Mouse (Mus musculus): ENCODE data around the gene Txndc8. TPM values are rescaled to one million over a fixed set of nuclear protein-coding genes. Genes with fewer than 3 reads are reported as not detected.

Gene Txndc8
- polyA plus RNA-seq (2016; fragmentation: Nextera tagmentation; extraction: Ambion mirVana): not detected in 2 replicates

DNA sequence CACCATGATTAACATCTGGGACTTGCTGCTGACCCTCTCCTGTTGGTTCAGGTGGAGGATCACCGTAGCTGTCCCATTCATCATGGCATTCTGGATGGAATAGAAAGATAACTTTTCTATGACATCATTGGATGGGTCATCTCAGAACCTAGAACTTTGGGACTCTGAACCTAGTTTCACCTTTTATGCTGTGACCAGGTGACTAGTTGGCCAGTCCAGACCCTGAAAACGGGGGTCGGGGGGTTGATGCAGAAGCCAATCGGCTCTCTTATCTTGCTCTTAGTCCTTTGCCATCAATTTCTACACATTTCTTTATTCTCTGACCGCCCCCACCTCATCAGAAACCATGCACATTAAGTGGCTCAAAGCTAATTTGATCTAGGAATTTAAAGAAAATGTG is at the start of gene Txndc8:
Gene Txndc8, minus strand, starts transcription at position 101 of the 400 bp plus-strand sequence.
- Histone ChIP-seq H3K27ac (no peak within 1 kb of the TSS), H3K27me3 (replicated peaks) (no peaks in the 10 kb centered on the region), H3K4me2 (replicated peaks) (no peak within 1 kb of the TSS), H3K9ac (no peak within 1 kb of the TSS), H3K36me3 (no peaks in the 10 kb centered on the region), H3K4me1 (no peaks in the 10 kb centered on the region), H3K9me3 (no peaks in the 10 kb centered on the region), H3K4me3 (no peak within 1 kb of the TSS)
- ATAC-seq (ENCODE audit: low FRiP score, low read depth): no peak
- WGBS: 93% methylated on average over 5 of the region's 5 CpGs

- Histone ChIP-seq H3K4me3 (no peak overlapping the region), H3K27me3 (replicated peaks) (no peaks in the 10 kb centered on the region), H3K4me1 (no peaks in the 10 kb centered on the region), H3K4me2 (replicated peaks) (no peak overlapping the region), H3K36me3 (no peaks in the 10 kb centered on the region), H3K9ac (no peak overlapping the region), H3K9me3 (no peaks in the 10 kb centered on the region), H3K27ac (no peak overlapping the region)
- ATAC-seq (ENCODE audit: low FRiP score, low read depth): no peak
Observed at GRCm38 (mm10) chr4:58055653-58056052, 46.7 kb upstream of the Txndc8 start.

DNA sequence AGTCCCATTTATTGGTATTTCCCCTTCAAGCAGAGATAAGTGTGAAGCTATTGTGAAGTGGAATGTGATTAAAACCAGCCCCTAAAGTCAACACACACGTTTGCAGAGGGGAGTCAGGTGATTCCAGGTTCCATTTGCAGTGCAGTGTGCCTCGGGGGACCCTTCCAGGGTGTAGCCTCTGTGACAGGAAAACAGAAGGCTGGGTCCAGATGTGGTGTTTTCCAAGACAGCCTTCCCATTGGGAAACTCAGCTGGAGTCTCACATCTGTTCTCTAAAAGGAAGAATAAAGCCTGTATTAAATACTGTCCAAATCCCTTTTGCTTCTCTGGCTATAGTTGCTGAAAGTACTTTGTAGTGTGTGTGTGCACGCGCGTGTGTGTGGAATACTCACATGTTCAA is 45.5 kb upstream of the Txndc8 start:
- H3K4me1 ChIP-seq: no peaks in the 10 kb centered on the region
- H3K27me3 ChIP-seq (replicated peaks): no peaks in the 10 kb centered on the region
- no peak overlapping the region for H3K27ac ChIP-seq
- no peak overlapping the region for H3K4me3 ChIP-seq
- no peak for ATAC-seq (ENCODE audit: low FRiP score, low read depth)
- no peaks in the 10 kb centered on the region for H3K36me3 ChIP-seq
- WGBS: 74% methylated on average over 5 of the region's 5 CpGs
- H3K4me2 ChIP-seq (replicated peaks): no peak overlapping the region
- H3K9ac ChIP-seq: no peak overlapping the region
- no peaks in the 10 kb centered on the region for H3K9me3 ChIP-seq

- WGBS: 80% methylated on average over 8 of the region's 8 CpGs
- Histone ChIP-seq H3K9me3 (no peaks in the 10 kb centered on the region), H3K4me1 (no peaks in the 10 kb centered on the region), H3K4me2 (replicated peaks) (no peak overlapping the region), H3K9ac (no peak overlapping the region), H3K36me3 (no peaks in the 10 kb centered on the region), H3K27me3 (replicated peaks) (no peaks in the 10 kb centered on the region), H3K27ac (no peak overlapping the region), H3K4me3 (no peak overlapping the region)
- no peak for ATAC-seq (ENCODE audit: low FRiP score, low read depth)
Observed at GRCm38 (mm10) chr4:58050746-58051145, 41.8 kb upstream of the Txndc8 start.

- no peaks in the 10 kb centered on the region for H3K27me3 ChIP-seq (replicated peaks)
- no peaks in the 10 kb centered on the region for H3K9me3 ChIP-seq
- WGBS: 88% methylated on average over 8 of the region's 8 CpGs
- H3K4me1 ChIP-seq: no peaks in the 10 kb centered on the region
- no peak for ATAC-seq (ENCODE audit: low FRiP score, low read depth)
- no peak overlapping the region for H3K4me3 ChIP-seq
- H3K27ac ChIP-seq: no peak overlapping the region
- H3K4me2 ChIP-seq (replicated peaks): no peak overlapping the region
- no peak overlapping the region for H3K9ac ChIP-seq
- no peaks in the 10 kb centered on the region for H3K36me3 ChIP-seq
Observed at GRCm38 (mm10) chr4:58050276-58050675, 41.4 kb upstream of the Txndc8 start.

DNA sequence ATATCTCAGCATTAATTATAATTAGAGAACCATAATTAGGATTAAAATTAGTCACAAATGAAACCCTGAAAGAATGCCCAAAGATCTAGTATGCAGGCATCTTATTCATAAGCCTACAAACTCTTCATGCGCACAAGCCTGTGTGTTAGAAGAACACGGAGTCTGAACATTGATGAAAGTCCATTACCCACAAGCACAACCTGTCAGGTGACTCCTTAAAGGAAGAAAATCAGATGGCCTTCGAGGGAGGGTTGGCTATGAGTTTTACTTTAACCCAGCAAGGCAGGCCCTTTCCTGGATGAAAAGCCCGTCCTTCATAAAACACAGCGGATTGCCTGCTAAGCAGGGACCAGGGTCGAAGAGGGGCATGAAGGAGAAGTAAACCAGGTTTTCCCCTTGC is 35.9 kb upstream of the Txndc8 start:
- Histone ChIP-seq H3K27me3 (replicated peaks) (no peaks in the 10 kb centered on the region), H3K4me3 (no peak overlapping the region), H3K4me2 (replicated peaks) (no peak overlapping the region), H3K4me1 (no peaks in the 10 kb centered on the region), H3K36me3 (no peaks in the 10 kb centered on the region), H3K9me3 (no peaks in the 10 kb centered on the region), H3K27ac (no peak overlapping the region), H3K9ac (no peak overlapping the region)
- no peak for ATAC-seq (ENCODE audit: low FRiP score, low read depth)
- WGBS: 88% methylated on average over 6 of the region's 6 CpGs

DNA sequence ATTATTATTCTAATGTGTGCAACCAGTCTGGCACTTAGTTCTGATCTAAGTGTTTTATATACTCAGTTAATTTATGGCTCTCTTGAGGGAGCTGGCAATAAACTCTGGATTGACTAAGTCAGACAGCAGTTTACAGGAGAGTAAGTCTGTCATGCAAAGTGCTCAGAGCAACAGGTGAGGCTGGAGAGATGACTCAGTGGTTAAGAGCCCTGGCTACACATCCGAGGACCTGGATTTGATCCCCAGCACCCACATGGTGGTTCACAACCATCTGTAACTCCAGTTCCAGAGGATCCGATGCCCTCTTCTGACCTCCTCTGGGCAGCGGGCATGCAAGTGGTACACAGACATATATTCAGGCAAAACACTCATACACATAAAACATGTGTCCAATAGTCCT is 35.4 kb upstream of the Txndc8 start:
- WGBS: 94% methylated on average over 3 of the region's 3 CpGs
- ATAC-seq (ENCODE audit: low FRiP score, low read depth): no peak
- Histone ChIP-seq H3K27me3 (replicated peaks) (no peaks in the 10 kb centered on the region), H3K4me3 (no peak overlapping the region), H3K36me3 (no peaks in the 10 kb centered on the region), H3K4me2 (replicated peaks) (no peak overlapping the region), H3K9me3 (no peaks in the 10 kb centered on the region), H3K9ac (no peak overlapping the region), H3K27ac (no peak overlapping the region), H3K4me1 (no peaks in the 10 kb centered on the region)

- Histone ChIP-seq H3K4me2 (replicated peaks) (no peak overlapping the region), H3K9ac (no peak overlapping the region), H3K27ac (no peak overlapping the region), H3K36me3 (no peaks in the 10 kb centered on the region), H3K4me3 (no peak overlapping the region), H3K9me3 (no peaks in the 10 kb centered on the region), H3K4me1 (no peaks in the 10 kb centered on the region), H3K27me3 (replicated peaks) (no peaks in the 10 kb centered on the region)
- WGBS: 88% methylated on average over 2 of the region's 2 CpGs
- ATAC-seq (ENCODE audit: low FRiP score, low read depth): no peak
Observed at GRCm38 (mm10) chr4:58040093-58040492, 31.2 kb upstream of the Txndc8 start.

DNA sequence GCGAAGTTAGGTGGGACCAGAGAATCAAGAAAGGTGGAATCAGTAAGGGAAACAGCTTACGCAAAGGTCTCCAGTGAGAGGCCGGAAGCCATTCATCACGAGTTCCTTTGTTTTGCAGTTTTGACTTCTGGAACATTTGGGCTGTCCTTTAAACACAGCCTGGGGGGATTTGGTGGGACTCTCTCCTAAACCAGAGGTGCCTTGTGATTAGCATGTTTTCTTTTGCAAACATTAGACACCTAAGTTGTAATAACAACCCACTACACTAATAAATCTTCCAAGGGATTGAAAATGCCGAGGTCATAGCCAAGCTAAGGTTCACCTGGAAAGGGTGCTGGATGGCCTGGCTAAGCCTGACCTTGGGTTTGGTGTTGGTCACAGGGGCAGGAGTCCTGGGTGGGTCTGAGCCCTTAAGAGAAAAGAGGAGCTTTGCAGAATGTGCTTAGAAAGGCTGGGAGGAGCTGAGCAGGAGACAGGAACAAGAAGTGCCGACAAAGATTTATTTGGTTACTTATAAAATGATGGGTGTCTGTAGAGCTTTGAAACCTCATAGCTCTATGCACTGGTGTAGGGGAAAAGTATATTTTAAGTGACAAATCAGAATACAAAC is 28.3 kb upstream of the Txndc8 start:
- WGBS: 90% methylated on average over 6 of the region's 6 CpGs
- no peaks in the 10 kb centered on the region for H3K4me1 ChIP-seq
- no peak overlapping the region for H3K4me2 ChIP-seq (replicated peaks)
- H3K27me3 ChIP-seq (replicated peaks): no peaks in the 10 kb centered on the region
- no peak for ATAC-seq (ENCODE audit: low FRiP score, low read depth)
- H3K36me3 ChIP-seq: no peaks in the 10 kb centered on the region
- no peak overlapping the region for H3K4me3 ChIP-seq
- no peak overlapping the region for H3K27ac ChIP-seq
- no peaks in the 10 kb centered on the region for H3K9me3 ChIP-seq
- no peak overlapping the region for H3K9ac ChIP-seq

DNA sequence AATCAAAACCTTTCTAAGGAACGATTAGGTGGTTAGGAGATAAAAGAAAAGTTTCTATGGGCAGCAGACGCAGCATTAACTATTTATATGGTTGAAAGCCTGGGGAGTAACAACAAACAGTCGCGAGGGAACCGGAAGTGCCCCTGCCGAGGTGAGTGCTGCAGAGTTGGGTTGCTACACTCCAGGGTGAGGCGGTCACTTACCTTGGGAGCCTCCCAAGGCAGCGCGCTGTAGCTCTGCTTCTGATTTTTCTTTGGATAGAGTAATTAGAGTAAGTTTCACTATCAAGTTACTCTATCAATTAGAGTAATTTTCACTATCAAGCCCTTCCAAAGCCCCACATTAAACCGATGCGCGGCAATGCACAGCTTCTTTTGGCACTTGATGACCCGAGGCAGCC is 25.7 kb upstream of the Txndc8 start:
- 50% methylated on average over 13 of the region's 13 CpGs for WGBS
- no peak overlapping the region for H3K27ac ChIP-seq
- H3K36me3 ChIP-seq: no peaks in the 10 kb centered on the region
- no peak overlapping the region for H3K4me3 ChIP-seq
- no peaks in the 10 kb centered on the region for H3K27me3 ChIP-seq (replicated peaks)
- H3K9me3 ChIP-seq: no peaks in the 10 kb centered on the region
- ATAC-seq (ENCODE audit: low FRiP score, low read depth): no peak
- H3K4me1 ChIP-seq: no peaks in the 10 kb centered on the region
- no peak overlapping the region for H3K9ac ChIP-seq
- peak overlapping the region; percentile 25; the same call in 1 of the 2 replicates for H3K4me2 ChIP-seq (replicated peaks)

DNA sequence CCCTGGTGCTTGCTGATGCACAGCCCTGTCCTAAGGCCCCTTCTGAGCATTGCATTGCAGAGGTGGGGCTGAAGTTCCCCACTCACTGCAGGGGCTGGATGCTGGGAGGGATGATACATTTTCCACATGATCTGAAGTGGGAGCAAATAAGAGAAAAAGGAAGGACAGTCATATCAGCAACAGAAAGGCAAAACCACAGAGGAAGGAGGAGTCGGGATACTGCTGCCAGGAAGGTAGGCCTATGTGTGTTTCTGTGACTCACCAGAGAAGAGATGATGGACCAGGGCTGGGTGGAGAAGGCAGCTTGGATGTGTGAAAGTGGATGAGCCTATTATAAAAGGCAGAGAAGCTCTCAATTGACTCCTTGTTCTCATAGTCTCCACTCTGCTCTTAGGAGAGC is 23.8 kb upstream of the Txndc8 start:
- H3K27ac ChIP-seq: no peak overlapping the region
- ATAC-seq (ENCODE audit: low FRiP score, low read depth): no peak
- H3K9ac ChIP-seq: no peak overlapping the region
- H3K4me3 ChIP-seq: no peak overlapping the region
- no peak overlapping the region for H3K4me2 ChIP-seq (replicated peaks)
- no peaks in the 10 kb centered on the region for H3K27me3 ChIP-seq (replicated peaks)
- H3K4me1 ChIP-seq: no peaks in the 10 kb centered on the region
- WGBS: 97% methylated on average over 1 of the region's 1 CpGs
- H3K36me3 ChIP-seq: no peaks in the 10 kb centered on the region
- H3K9me3 ChIP-seq: no peaks in the 10 kb centered on the region

DNA sequence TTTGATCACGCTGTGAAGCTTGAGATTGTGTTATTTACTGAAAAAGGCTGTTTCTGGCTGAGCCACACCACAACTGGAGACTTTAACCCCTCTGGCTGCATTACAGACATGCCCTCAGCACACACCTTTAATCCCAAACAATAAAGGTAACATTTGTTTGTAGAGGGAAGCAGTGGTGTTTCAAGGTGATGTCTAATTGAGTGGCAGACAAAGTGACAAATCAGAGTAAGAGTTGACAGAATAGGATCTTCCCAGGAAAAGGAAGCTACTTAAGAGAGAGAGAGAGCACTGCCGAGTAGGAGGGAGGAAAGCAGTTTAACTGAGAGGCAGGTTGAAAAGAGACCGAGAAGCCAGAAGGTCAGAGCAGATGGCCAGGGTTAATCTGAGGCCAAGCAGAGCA is 5.4 kb downstream of the Txndc8 start:
- H3K4me2 ChIP-seq (replicated peaks): no peak overlapping the region
- no peak for ATAC-seq (ENCODE audit: low FRiP score, low read depth)
- no peaks in the 10 kb centered on the region for H3K4me1 ChIP-seq
- H3K27ac ChIP-seq: no peak overlapping the region
- H3K9me3 ChIP-seq: no peaks in the 10 kb centered on the region
- WGBS: 58% methylated on average over 3 of the region's 3 CpGs
- H3K4me3 ChIP-seq: no peak overlapping the region
- H3K9ac ChIP-seq: no peak overlapping the region
- no peaks in the 10 kb centered on the region for H3K36me3 ChIP-seq
- H3K27me3 ChIP-seq (replicated peaks): no peaks in the 10 kb centered on the region

- H3K9me3 ChIP-seq: no peaks in the 10 kb centered on the region
- no peak for ATAC-seq (ENCODE audit: low FRiP score, low read depth)
- no peak overlapping the region for H3K27ac ChIP-seq
- H3K27me3 ChIP-seq (replicated peaks): no peaks in the 10 kb centered on the region
- no peak overlapping the region for H3K4me3 ChIP-seq
- H3K9ac ChIP-seq: no peak overlapping the region
- H3K4me1 ChIP-seq: no peaks in the 10 kb centered on the region
- no peaks in the 10 kb centered on the region for H3K36me3 ChIP-seq
- H3K4me2 ChIP-seq (replicated peaks): no peak overlapping the region
- WGBS: 90% methylated on average over 1 of the region's 1 CpGs
Observed at GRCm38 (mm10) chr4:57991425-57991824, 17.5 kb downstream of the Txndc8 start.

All from neural tube, embryonic 12.5 days (tissue).